Mouse (Mus musculus): Measurements from ENCODE around the gene Gm4846. TPM values are rescaled to one million over a fixed set of nuclear protein-coding genes. Genes with fewer than 3 reads are reported as not detected.

The Gm4846 gene
- total RNA-seq, 1 experiment, result not detected

- TF ChIP-seq HCFC1 (IDR thresholded peaks at IDR 0.05; ENCODE audit: borderline replicate concordance, insufficient read depth, low read length) (no peak), MAFK (IDR thresholded peaks at IDR 0.05; ENCODE audit: insufficient read depth, low read depth, low read length) (no peak), ZNF384 (IDR thresholded peaks at IDR 0.05; ENCODE audit: low read depth, low read length) (no peak), ZC3H11A (IDR thresholded peaks at IDR 0.05; ENCODE audit: borderline replicate concordance, low read depth, low read length) (no peak), CHD2 (IDR thresholded peaks at IDR 0.05; ENCODE audit: low read depth, low read length) (no peak)
- no peak overlapping the region for H3K4me3 ChIP-seq (ENCODE audit: insufficient read depth in 1 of 2, low read depth in 1 of 2, low read length in 2 of 2, poor library complexity in 1 of 2, severe bottlenecking in 1 of 2)
- no peak for DNase-seq (ENCODE audit: low read depth, low spot score)
- no peak overlapping the region for H3K27ac ChIP-seq (ENCODE audit: insufficient read depth, low read depth, low read length, poor library complexity, severe bottlenecking)
- H3K36me3 ChIP-seq (ENCODE audit: control insufficient read depth, insufficient read depth, low read length, poor library complexity, severe bottlenecking), result no peaks in the 10 kb centered on the region
- H3K4me1 ChIP-seq (ENCODE audit: control insufficient read depth in 2 of 2, insufficient read depth in 2 of 2, low read length in 2 of 2, poor library complexity in 1 of 2), result no peaks in the 10 kb centered on the region
- H3K9ac ChIP-seq (ENCODE audit: insufficient read depth, low read depth, low read length, poor library complexity, severe bottlenecking), result no peak overlapping the region
- no peaks in the 10 kb centered on the region for H3K9me3 ChIP-seq (ENCODE audit: control insufficient read depth, insufficient read depth, low read depth, low read length)
- in situ Hi-C loops (cut with MboI; ENCODE audit: low sequenced_read_pairs in 2 of 2, unreplicated experiment in 2 of 2), result no loop called here
Measured at GRCm38 (mm10) chr1:166479503-166479902, 17.9 kb downstream of the Gm4846 start.

GRCm38 (mm10) chr1:166467172-166467571, 30.2 kb downstream of the Gm4846 start:
- no peaks in the 10 kb centered on the region for H3K36me3 ChIP-seq (ENCODE audit: control insufficient read depth, insufficient read depth, low read length, poor library complexity, severe bottlenecking)
- in situ Hi-C loops (cut with MboI; ENCODE audit: low sequenced_read_pairs in 2 of 2, unreplicated experiment in 2 of 2), result no loop called here
- H3K9ac ChIP-seq (ENCODE audit: insufficient read depth, low read depth, low read length, poor library complexity, severe bottlenecking), result no peak overlapping the region
- no peak overlapping the region for H3K27ac ChIP-seq (ENCODE audit: insufficient read depth, low read depth, low read length, poor library complexity, severe bottlenecking)
- H3K4me1 ChIP-seq (ENCODE audit: control insufficient read depth in 2 of 2, insufficient read depth in 2 of 2, low read length in 2 of 2, poor library complexity in 1 of 2), result no peaks in the 10 kb centered on the region
- no peak for DNase-seq (ENCODE audit: low read depth, low spot score)
- TF ChIP-seq HCFC1 (IDR thresholded peaks at IDR 0.05; ENCODE audit: borderline replicate concordance, insufficient read depth, low read length), result no peak
- TF ChIP-seq ZC3H11A (IDR thresholded peaks at IDR 0.05; ENCODE audit: borderline replicate concordance, low read depth, low read length), result no peak
- no peak for TF ChIP-seq MAFK (IDR thresholded peaks at IDR 0.05; ENCODE audit: insufficient read depth, low read depth, low read length)
- TF ChIP-seq ZNF384 (IDR thresholded peaks at IDR 0.05; ENCODE audit: low read depth, low read length), result no peak
- no peak for TF ChIP-seq CHD2 (IDR thresholded peaks at IDR 0.05; ENCODE audit: low read depth, low read length)
- no peaks in the 10 kb centered on the region for H3K9me3 ChIP-seq (ENCODE audit: control insufficient read depth, insufficient read depth, low read depth, low read length)
- no peak overlapping the region for H3K4me3 ChIP-seq (ENCODE audit: insufficient read depth in 1 of 2, low read depth in 1 of 2, low read length in 2 of 2, poor library complexity in 1 of 2, severe bottlenecking in 1 of 2)

- Histone ChIP-seq H3K4me3 (ENCODE audit: insufficient read depth in 1 of 2, low read depth in 1 of 2, low read length in 2 of 2, poor library complexity in 1 of 2, severe bottlenecking in 1 of 2) (no peak overlapping the region), H3K9ac (ENCODE audit: insufficient read depth, low read depth, low read length, poor library complexity, severe bottlenecking) (no peak overlapping the region), H3K4me1 (ENCODE audit: control insufficient read depth in 2 of 2, insufficient read depth in 2 of 2, low read length in 2 of 2, poor library complexity in 1 of 2) (no peaks in the 10 kb centered on the region), H3K36me3 (ENCODE audit: control insufficient read depth, insufficient read depth, low read length, poor library complexity, severe bottlenecking) (no peaks in the 10 kb centered on the region), H3K27ac (ENCODE audit: insufficient read depth, low read depth, low read length, poor library complexity, severe bottlenecking) (no peak overlapping the region), H3K9me3 (ENCODE audit: control insufficient read depth, insufficient read depth, low read depth, low read length) (no peaks in the 10 kb centered on the region)
- no peak for DNase-seq (ENCODE audit: low read depth, low spot score)
- in situ Hi-C loops (cut with MboI; ENCODE audit: low sequenced_read_pairs in 2 of 2, unreplicated experiment in 2 of 2), result no loop called here
- TF ChIP-seq ZNF384 (IDR thresholded peaks at IDR 0.05; ENCODE audit: low read depth, low read length), result no peak
- no peak for TF ChIP-seq CHD2 (IDR thresholded peaks at IDR 0.05; ENCODE audit: low read depth, low read length)
- TF ChIP-seq HCFC1 (IDR thresholded peaks at IDR 0.05; ENCODE audit: borderline replicate concordance, insufficient read depth, low read length), result no peak
- no peak for TF ChIP-seq ZC3H11A (IDR thresholded peaks at IDR 0.05; ENCODE audit: borderline replicate concordance, low read depth, low read length)
Measured at GRCm38 (mm10) chr1:166462544-166462943, 34.8 kb downstream of the Gm4846 start.

- Histone ChIP-seq H3K4me3 (ENCODE audit: insufficient read depth in 1 of 2, low read depth in 1 of 2, low read length in 2 of 2, poor library complexity in 1 of 2, severe bottlenecking in 1 of 2) (no peak overlapping the region), H3K27ac (ENCODE audit: insufficient read depth, low read depth, low read length, poor library complexity, severe bottlenecking) (no peak overlapping the region), H3K4me1 (ENCODE audit: control insufficient read depth in 2 of 2, insufficient read depth in 2 of 2, low read length in 2 of 2, poor library complexity in 1 of 2) (no peaks in the 10 kb centered on the region), H3K9me3 (ENCODE audit: control insufficient read depth, insufficient read depth, low read depth, low read length) (no peaks in the 10 kb centered on the region), H3K36me3 (ENCODE audit: control insufficient read depth, insufficient read depth, low read length, poor library complexity, severe bottlenecking) (no peaks in the 10 kb centered on the region), H3K9ac (ENCODE audit: insufficient read depth, low read depth, low read length, poor library complexity, severe bottlenecking) (no peak overlapping the region)
- no peak for DNase-seq (ENCODE audit: low read depth, low spot score)
- TF ChIP-seq MAFK (IDR thresholded peaks at IDR 0.05; ENCODE audit: insufficient read depth, low read depth, low read length), result no peak
- no peak for TF ChIP-seq HCFC1 (IDR thresholded peaks at IDR 0.05; ENCODE audit: borderline replicate concordance, insufficient read depth, low read length)
- TF ChIP-seq ZNF384 (IDR thresholded peaks at IDR 0.05; ENCODE audit: low read depth, low read length), result no peak
- no peak for TF ChIP-seq ZC3H11A (IDR thresholded peaks at IDR 0.05; ENCODE audit: borderline replicate concordance, low read depth, low read length)
- no peak for TF ChIP-seq CHD2 (IDR thresholded peaks at IDR 0.05; ENCODE audit: low read depth, low read length)
- in situ Hi-C loops (cut with MboI; ENCODE audit: low sequenced_read_pairs in 2 of 2, unreplicated experiment in 2 of 2), result no loop called here
Measured at GRCm38 (mm10) chr1:166441992-166442391, 55.4 kb downstream of the Gm4846 start.

- TF ChIP-seq MAFK (IDR thresholded peaks at IDR 0.05; ENCODE audit: insufficient read depth, low read depth, low read length) (no peak), HCFC1 (IDR thresholded peaks at IDR 0.05; ENCODE audit: borderline replicate concordance, insufficient read depth, low read length) (no peak), ZNF384 (IDR thresholded peaks at IDR 0.05; ENCODE audit: low read depth, low read length) (no peak), CHD2 (IDR thresholded peaks at IDR 0.05; ENCODE audit: low read depth, low read length) (no peak), ZC3H11A (IDR thresholded peaks at IDR 0.05; ENCODE audit: borderline replicate concordance, low read depth, low read length) (no peak)
- in situ Hi-C loops (cut with MboI; ENCODE audit: low sequenced_read_pairs in 2 of 2, unreplicated experiment in 2 of 2), result no loop called here
- DNase-seq (ENCODE audit: low read depth, low spot score), result no peak
Measured at GRCm38 (mm10) chr1:166439426-166439825, 58.0 kb downstream of the Gm4846 start.

More at GRCm38 (mm10) chr1:166439426-166439825, 58.0 kb downstream of the Gm4846 start:
- Histone ChIP-seq H3K4me3 (ENCODE audit: insufficient read depth in 1 of 2, low read depth in 1 of 2, low read length in 2 of 2, poor library complexity in 1 of 2, severe bottlenecking in 1 of 2) (no peak overlapping the region), H3K36me3 (ENCODE audit: control insufficient read depth, insufficient read depth, low read length, poor library complexity, severe bottlenecking) (no peaks in the 10 kb centered on the region), H3K27ac (ENCODE audit: insufficient read depth, low read depth, low read length, poor library complexity, severe bottlenecking) (no peak overlapping the region), H3K4me1 (ENCODE audit: control insufficient read depth in 2 of 2, insufficient read depth in 2 of 2, low read length in 2 of 2, poor library complexity in 1 of 2) (no peaks in the 10 kb centered on the region), H3K9me3 (ENCODE audit: control insufficient read depth, insufficient read depth, low read depth, low read length) (no peaks in the 10 kb centered on the region), H3K9ac (ENCODE audit: insufficient read depth, low read depth, low read length, poor library complexity, severe bottlenecking) (no peak overlapping the region)

Other genes with a start within 250 kb of the Gm4846 start
- gene Ildr2, start 243.4 kb downstream of the Gm4846 start, total RNA-seq (2012; rRNA removed), result 1.5 and 2.9 TPM in 2 replicates
- gene Tada1, start 118.5 kb downstream of the Gm4846 start, total RNA-seq (2012; rRNA removed), result 5.1 and 5.5 TPM in 2 replicates
- 3.0 and 3.5 TPM in 2 replicates for gene Pogk, start 87.7 kb downstream of the Gm4846 start, total RNA-seq (2012; rRNA removed)
- gene Gm4847, start 150.1 kb upstream of the Gm4846 start, total RNA-seq (2012; rRNA removed), result not detected in 2 replicates
- gene Fmo9, start 184.3 kb upstream of the Gm4846 start, total RNA-seq (2012; rRNA removed), result not detected in 2 replicates

All from ES-E14 (cell line).